Mouse (Mus musculus) hindbrain, embryonic 16.5 days (tissue): ENCODE data around the gene Trim65. TPM values are rescaled to one million over a fixed set of nuclear protein-coding genes. Genes with fewer than 3 reads are reported as not detected.
A peak's percentile ranks its signal among the peaks of the same experiment; 100 is the strongest.

Source experiments
- ATAC-seq: fragments of 200-750 bp; cut with Nextera tagmentation; 2 replicates; pipeline ENCODE4 v1.8.0; 2017; ENCODE audit warnings: moderate TSS enrichment, moderate library complexity
- H3K27ac ChIP-seq: fragments of 300-500 bp; sonication (generic); 2 replicates; pipeline ENCODE4 v1.5.1; 2014; ENCODE audit warnings: low read depth, mild to moderate bottlenecking, control low read depth, low read length, moderate library complexity
- H3K27me3 ChIP-seq: fragments of 300-500 bp; sonication (generic); replicated peaks from 2 replicates; pipeline ENCODE4 v1.6.1; 2014; ENCODE audit warnings: low read length; ENCODE audit not compliant: control insufficient read depth, insufficient read depth
- H3K36me3 ChIP-seq: fragments of 300-500 bp; sonication (generic); 2 replicates; pipeline ENCODE4 v1.6.1; 2014; ENCODE audit warnings: mild to moderate bottlenecking, low read length, moderate library complexity, mixed read lengths; ENCODE audit not compliant: control insufficient read depth, insufficient read depth
- H3K4me1 ChIP-seq: fragments of 300-500 bp; sonication (generic); 2 replicates; pipeline ENCODE4 v1.6.1; 2014; ENCODE audit warnings: low read depth, low read length; ENCODE audit not compliant: control insufficient read depth, insufficient read depth
- H3K4me2 ChIP-seq: fragments of 300-500 bp; sonication (generic); 2 replicates; pipeline ENCODE4 v1.6.1; 2014; ENCODE audit warnings: mild to moderate bottlenecking, low read length, control low read depth, moderate library complexity
- H3K4me3 ChIP-seq: fragments of 300-500 bp; sonication (generic); 2 replicates; pipeline ENCODE4 v1.5.1; 2014; ENCODE audit warnings: mild to moderate bottlenecking, low read length, control low read depth, moderate library complexity
- H3K9ac ChIP-seq: fragments of 300-500 bp; sonication (generic); 2 replicates; pipeline ENCODE4 v1.6.1; 2014; ENCODE audit warnings: low read depth, mild to moderate bottlenecking, control low read depth, low read length, moderate library complexity
- H3K9me3 ChIP-seq: fragments of 300-500 bp; sonication (generic); 2 replicates; pipeline ENCODE4 v1.6.1; 2014; ENCODE audit warnings: mild to moderate bottlenecking, low read length, moderate library complexity; ENCODE audit not compliant: control insufficient read depth
- WGBS: fragments of 180-500 bp; shearing (Covaris S2); extraction: QIAGEN DNeasy Blood & Tissue Kit; methylation state at CpG from one replicate; pipeline ENCODE4 v1.1.7; 2014; 5-methylcytosine and 5-hydroxymethylcytosine counted together
- polyA plus RNA-seq: library from polyadenylated mRNA; unstranded; fragments of >200 nt; fragmentation: Nextera tagmentation; extraction: Ambion mirVana; gene quantifications from 2 replicates; pipeline ENCODE4 v1.2.1, GENCODE M21; 2015

Trim65 gene
- polyA plus RNA-seq, 1 experiment from 2014 or later, result 3.0 TPM

GRCm38 (mm10) chr11:116167232-116167631 lies 36.3 kb upstream of the Trim65 start:
- peak overlapping the region; percentile 93 for H3K27ac ChIP-seq
- 7% methylated on average over 6 of the region's 6 CpGs for WGBS
- peaks cover 17% of the 10 kb centered on the region for H3K4me1 ChIP-seq
- H3K4me3 ChIP-seq, result peak overlapping the region; percentile 80
- peak overlapping the region; percentile 92 for H3K9ac ChIP-seq
- no peaks in the 10 kb centered on the region for H3K27me3 ChIP-seq
- no peak for ATAC-seq
- H3K36me3 ChIP-seq, result peaks cover 4% of the 10 kb centered on the region; the same call in 1 of the 2 replicates
- H3K9me3 ChIP-seq, result no peaks in the 10 kb centered on the region
- peak overlapping the region; percentile 91 for H3K4me2 ChIP-seq

DNA sequence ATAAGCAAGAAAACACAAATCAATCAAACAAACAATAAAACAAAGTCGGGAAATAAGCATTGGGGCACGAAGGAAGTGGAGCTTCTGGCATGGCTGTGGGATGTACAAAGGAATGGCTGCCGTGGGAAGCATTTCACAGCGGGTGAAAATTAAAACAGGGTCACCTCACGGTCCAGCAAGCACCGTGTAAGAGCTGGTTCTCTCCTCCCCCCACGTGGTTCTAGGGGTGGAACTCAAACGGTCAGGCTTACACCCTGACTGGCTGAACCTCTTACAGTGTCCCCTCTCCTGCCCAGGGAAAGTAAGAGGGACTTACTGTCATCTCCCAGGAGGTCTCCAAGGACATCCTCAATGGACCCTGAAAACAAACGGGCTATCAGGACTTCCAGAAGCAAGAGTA lies 32.1 kb upstream of the Trim65 start:
- Histone ChIP-seq H3K9me3 (no peaks in the 10 kb centered on the region), H3K4me3 (no peak overlapping the region), H3K4me1 (peaks cover 18% of the 10 kb centered on the region), H3K36me3 (peaks cover 7% of the 10 kb centered on the region), H3K27ac (no peak overlapping the region), H3K4me2 (no peak overlapping the region), H3K9ac (peak overlapping the region; percentile 36; the same call in 1 of the 2 replicates), H3K27me3 (no peaks in the 10 kb centered on the region)
- WGBS, result 13% methylated on average over 9 of the region's 9 CpGs
- ATAC-seq, result no peak

GRCm38 (mm10) chr11:116162146-116162545 lies 31.2 kb upstream of the Trim65 start:
- Histone ChIP-seq H3K27ac (0 out of 2 replicates have a peak overlapping the region, but pooled peaks have one; percentile 25), H3K4me3 (no peak overlapping the region), H3K36me3 (peaks cover 13% of the 10 kb centered on the region), H3K4me1 (peaks cover 16% of the 10 kb centered on the region), H3K9ac (no peak overlapping the region), H3K9me3 (no peaks in the 10 kb centered on the region), H3K27me3 (no peaks in the 10 kb centered on the region), H3K4me2 (no peak overlapping the region)
- WGBS, result 54% methylated on average over 10 of the region's 10 CpGs
- ATAC-seq, result peak; percentile 48; the same call in 1 of the 2 replicates

DNA sequence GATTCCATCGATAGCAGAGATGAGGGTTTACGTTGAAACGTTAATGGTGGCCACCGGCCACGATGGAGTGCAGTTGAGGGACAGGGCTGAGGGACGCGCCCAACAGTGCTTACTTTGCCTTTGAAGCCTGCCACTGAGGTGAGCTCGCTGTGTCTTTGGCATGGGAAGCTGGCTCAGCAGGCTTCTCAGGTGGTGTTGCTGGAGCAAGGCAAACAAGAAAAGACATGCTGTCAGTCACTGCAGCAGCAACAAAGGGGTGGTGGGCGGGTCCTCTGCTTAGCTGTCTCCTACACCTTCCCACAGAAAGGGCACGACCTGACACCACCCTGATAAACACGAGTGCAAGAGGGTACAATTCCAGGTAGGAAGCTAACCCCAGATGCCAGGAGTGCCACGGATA lies 30.4 kb upstream of the Trim65 start:
- Histone ChIP-seq H3K4me1 (peaks cover 7% of the 10 kb centered on the region), H3K36me3 (peaks cover 20% of the 10 kb centered on the region), H3K9ac (no peak overlapping the region), H3K4me3 (no peak overlapping the region), H3K27ac (no peak overlapping the region), H3K4me2 (no peak overlapping the region), H3K27me3 (no peaks in the 10 kb centered on the region), H3K9me3 (no peaks in the 10 kb centered on the region)
- ATAC-seq, result no peak
- WGBS, result 67% methylated on average over 12 of the region's 12 CpGs

- Histone ChIP-seq H3K27me3 (no peaks in the 10 kb centered on the region), H3K9me3 (no peaks in the 10 kb centered on the region), H3K27ac (no peak overlapping the region), H3K4me3 (no peak overlapping the region), H3K9ac (no peak overlapping the region), H3K36me3 (peaks cover 63% of the 10 kb centered on the region), H3K4me1 (no peaks in the 10 kb centered on the region; the same call in 1 of the 2 replicates), H3K4me2 (no peak overlapping the region)
- ATAC-seq, result no peak
- 93% methylated on average over 2 of the region's 2 CpGs for WGBS
Measured at GRCm38 (mm10) chr11:116150960-116151359, 20.0 kb upstream of the Trim65 start.

GRCm38 (mm10) chr11:116149341-116149740 lies 18.4 kb upstream of the Trim65 start:
- H3K27me3 ChIP-seq, result no peaks in the 10 kb centered on the region
- no peaks in the 10 kb centered on the region; the same call in 1 of the 2 replicates for H3K4me1 ChIP-seq
- no peak for ATAC-seq
- no peak overlapping the region for H3K27ac ChIP-seq
- H3K4me2 ChIP-seq, result no peak overlapping the region
- H3K36me3 ChIP-seq, result peaks cover 62% of the 10 kb centered on the region
- no peak overlapping the region; the same call in 1 of the 2 replicates for H3K9ac ChIP-seq
- H3K9me3 ChIP-seq, result no peaks in the 10 kb centered on the region
- WGBS, result 83% methylated on average over 6 of the region's 6 CpGs
- H3K4me3 ChIP-seq, result no peak overlapping the region

DNA sequence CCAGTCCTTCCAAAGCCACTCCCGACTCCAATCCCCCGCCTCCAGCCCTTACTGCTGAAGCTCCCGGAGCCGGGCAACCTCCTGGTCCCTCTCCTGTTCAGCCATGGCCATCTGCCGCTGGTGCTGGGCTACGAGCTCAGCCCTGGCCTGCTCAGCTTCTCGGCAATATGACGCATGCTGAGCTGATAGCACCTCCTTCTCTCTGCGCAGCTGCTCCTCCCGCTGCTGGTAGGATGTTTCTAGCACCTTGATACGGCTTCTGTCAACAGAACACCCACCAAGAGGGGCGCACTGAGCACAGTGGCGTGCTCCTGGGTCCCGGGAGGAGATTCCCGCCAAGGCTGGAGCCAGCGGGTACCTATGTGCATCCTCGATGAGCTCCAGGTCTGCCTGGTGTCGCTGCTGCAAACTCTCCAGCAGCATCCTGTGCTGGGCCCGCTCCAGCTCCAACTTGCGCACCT lies 17.9 kb upstream of the Trim65 start:
- Histone ChIP-seq H3K4me2 (no peak overlapping the region), H3K4me3 (no peak overlapping the region), H3K4me1 (no peaks in the 10 kb centered on the region; the same call in 1 of the 2 replicates), H3K9ac (no peak overlapping the region), H3K27me3 (no peaks in the 10 kb centered on the region), H3K36me3 (peaks cover 59% of the 10 kb centered on the region), H3K27ac (peak overlapping the region; percentile 8; the same call in 1 of the 2 replicates), H3K9me3 (no peaks in the 10 kb centered on the region)
- peak; percentile 62 for ATAC-seq
- WGBS, result 62% methylated on average over 20 of the region's 20 CpGs

DNA sequence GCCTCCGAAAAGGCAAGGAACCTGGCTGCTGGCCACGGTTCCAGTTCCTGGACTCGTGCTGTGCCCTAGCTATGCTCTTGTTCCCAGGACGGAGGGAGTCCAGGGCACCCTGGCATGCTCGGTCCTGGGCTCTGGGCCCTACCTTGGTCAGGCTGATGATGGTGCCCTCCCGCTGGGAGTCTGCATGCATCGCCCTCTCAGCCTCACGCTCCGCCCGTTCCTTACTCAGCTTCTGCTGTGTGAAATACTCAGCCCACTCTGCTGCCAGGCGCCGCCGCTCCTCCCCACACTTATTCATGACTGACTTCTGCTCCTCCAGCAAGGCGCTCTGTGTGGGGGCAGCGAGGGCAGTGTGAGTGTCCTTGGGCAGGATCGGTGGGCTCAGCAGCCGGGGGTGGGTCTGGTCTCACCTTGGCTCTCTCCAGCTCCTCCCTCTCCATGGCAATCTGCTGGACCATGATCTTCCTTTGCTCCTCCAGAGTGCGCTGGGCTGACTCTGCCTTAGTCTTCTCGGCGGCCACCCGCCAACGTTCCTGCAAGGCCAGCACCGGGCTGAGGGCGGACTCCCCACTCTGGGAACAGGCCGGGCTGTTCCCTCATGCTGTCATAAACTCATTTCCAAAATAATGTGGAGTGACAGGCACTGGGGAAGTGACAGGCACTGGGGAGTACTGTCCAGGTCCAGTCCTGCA lies 15.5 kb upstream of the Trim65 start:
- Histone ChIP-seq H3K27ac (peak overlapping the region; percentile 60), H3K4me1 (no peaks in the 10 kb centered on the region; the same call in 1 of the 2 replicates), H3K9me3 (no peaks in the 10 kb centered on the region), H3K9ac (no peak overlapping the region), H3K4me3 (no peak overlapping the region), H3K36me3 (peaks cover 53% of the 10 kb centered on the region), H3K4me2 (no peak overlapping the region), H3K27me3 (no peaks in the 10 kb centered on the region)
- 71% methylated on average over 25 of the region's 25 CpGs for WGBS
- ATAC-seq, result peak; percentile 35

DNA sequence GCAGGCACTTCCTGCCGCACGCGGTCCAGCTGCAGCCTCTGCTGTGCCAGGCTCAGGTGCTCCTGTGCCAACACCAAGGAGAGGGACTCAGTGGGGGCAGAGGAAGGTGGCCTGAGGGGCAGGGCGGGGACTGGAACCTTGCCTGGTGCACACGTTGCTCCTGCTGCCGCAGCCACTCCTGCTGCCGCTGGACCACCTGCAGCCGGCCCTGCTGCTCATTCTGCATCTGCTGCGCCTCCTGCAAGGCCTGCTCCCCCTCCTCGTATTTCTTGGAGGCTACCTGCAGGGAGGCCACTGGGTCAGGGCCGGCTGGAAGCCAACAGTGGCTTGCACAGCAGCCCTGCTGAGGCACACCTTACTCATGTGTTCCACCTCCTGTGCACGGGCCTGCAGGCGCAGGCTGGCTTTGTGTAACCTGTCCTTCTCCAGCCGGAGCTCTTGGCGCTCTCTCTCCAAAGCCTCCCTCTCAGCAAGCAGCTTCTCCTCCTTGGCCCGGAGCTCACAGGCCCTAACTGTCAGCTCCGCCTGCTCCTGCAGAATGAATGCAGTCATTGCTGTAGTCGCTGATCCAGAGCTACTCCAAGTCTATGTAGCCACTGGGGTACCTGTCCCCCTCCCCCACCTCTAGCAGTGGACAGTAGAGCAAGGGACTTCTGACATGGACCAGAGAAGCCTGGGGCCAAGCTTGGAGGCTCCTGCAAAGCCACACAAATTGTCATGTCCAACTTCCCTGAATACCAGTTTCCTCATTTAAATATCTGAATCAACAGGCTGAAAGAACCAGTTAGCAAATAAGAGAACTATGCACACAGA lies 14.8 kb upstream of the Trim65 start:
- Histone ChIP-seq H3K27ac (peak overlapping the region; percentile 74), H3K36me3 (peaks cover 48% of the 10 kb centered on the region), H3K27me3 (no peaks in the 10 kb centered on the region), H3K4me2 (no peak overlapping the region), H3K4me3 (no peak overlapping the region), H3K9me3 (no peaks in the 10 kb centered on the region), H3K4me1 (no peaks in the 10 kb centered on the region; the same call in 1 of the 2 replicates), H3K9ac (peak overlapping the region; percentile 30; the same call in 1 of the 2 replicates)
- 54% methylated on average over 17 of the region's 18 CpGs for WGBS
- ATAC-seq, result peak; percentile 24; the same call in 1 of the 2 replicates
